Mouse (Mus musculus) kidney, adult 2 months (tissue): ENCODE results near the gene Dhrs7.

ENCODE experiments used
- CTCF ChIP-seq: fragments of 200-500 bp; conservative IDR thresholded peaks from 2 replicates; pipeline ENCODE4 v1.5.1; 2011; ENCODE audit warnings: low read depth, mild to moderate bottlenecking, control low read depth, low read length, moderate library complexity, mixed read lengths; ENCODE audit not compliant: insufficient read depth, insufficient read length
- POLR2A ChIP-seq: fragments of 200-500 bp; IDR thresholded peaks from one replicate; pipeline ENCODE4 v1.6.1; 2011; ENCODE audit warnings: low read depth, low read length, control low read depth

- TF ChIP-seq CTCF (no peak), POLR2A (no peak)
Observed at GRCm38 (mm10) chr12:72612053-72612452, 52.7 kb downstream of the Dhrs7 start.
